Mouse (Mus musculus): ENCODE data around the gene 1700029J07Rik. TPM values are rescaled to one million over a fixed set of nuclear protein-coding genes. Genes with fewer than 3 reads are reported as not detected.

The 1700029J07Rik gene
- polyA plus RNA-seq (2015; fragmentation: Nextera tagmentation; extraction: Ambion mirVana), result 0.40 and 0.68 TPM in 2 replicates

DNA sequence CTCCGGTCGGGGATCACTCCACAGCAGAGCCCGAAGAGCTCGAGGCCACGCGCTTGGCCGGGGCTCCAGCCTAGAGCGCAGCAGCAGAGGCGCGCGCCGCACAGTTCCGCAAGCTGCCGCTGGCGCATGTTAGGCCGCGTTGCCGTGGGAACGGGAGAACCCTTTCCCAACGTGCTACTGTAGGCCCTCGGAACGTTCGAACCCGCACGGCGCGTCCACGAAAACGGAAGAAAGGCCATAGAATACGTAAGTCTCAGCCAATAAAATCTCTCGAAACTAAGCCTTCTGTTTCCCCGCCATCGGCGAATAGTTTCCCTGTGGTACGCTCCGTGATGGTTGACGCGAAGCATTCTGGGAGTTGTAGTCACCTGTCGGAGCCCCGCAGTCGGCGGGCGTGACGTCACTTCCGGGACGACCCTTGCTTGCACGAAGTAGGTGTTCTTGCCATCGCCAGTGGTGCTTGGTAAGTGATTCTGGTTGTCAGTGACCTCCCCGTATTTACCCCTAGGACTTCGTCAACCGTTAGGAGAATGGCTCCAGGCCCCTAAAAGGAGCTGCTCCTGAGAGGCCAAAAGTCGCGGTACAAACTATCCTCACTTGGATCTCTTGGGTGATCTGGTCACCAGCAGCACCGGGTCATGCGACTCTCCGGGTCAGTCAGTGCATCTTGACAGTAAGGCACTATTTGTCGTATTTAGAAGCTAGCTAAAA, at the start of gene 1700029J07Rik, which contains the start of gene Ufsp2:
1700029J07Rik (minus strand) TSS at position 127 of the 711 bp plus-strand sequence.
Ufsp2 (plus strand) TSS at position 403 of the 711 bp plus-strand sequence.
- Histone ChIP-seq H3K36me3 (ENCODE audit: control insufficient read depth, insufficient read depth) (peaks cover 7% of the 10 kb centered on the region; the same call in 1 of the 2 replicates), H3K4me1 (ENCODE audit: control insufficient read depth, low read depth, low read length) (peaks cover 9% of the 10 kb centered on the region; the same call in 1 of the 2 replicates), H3K9ac (ENCODE audit: low read depth, low read length) (peak within 1 kb of the TSS; percentile 74), H3K27ac (ENCODE audit: low read length) (peak within 1 kb of the TSS; percentile 56; the same call in 1 of the 2 replicates), H3K9me3 (replicated peaks; ENCODE audit: control insufficient read depth, low read length) (peaks cover 2% of the 10 kb centered on the region; the same call in 1 of the 2 replicates), H3K27me3 (ENCODE audit: control insufficient read depth, insufficient read depth, low read depth, low read length) (no peaks in the 10 kb centered on the region), H3K4me3 (ENCODE audit: low read depth, low read length) (peak within 1 kb of the TSS; percentile 72), H3K4me2 (ENCODE audit: low read depth, low read length) (peak within 1 kb of the TSS; percentile 70)
- peak; percentile 95 for ATAC-seq (ENCODE audit: low read depth)
- WGBS (ENCODE audit: insufficient replicate concordance), result under 1% methylated on average over 57 of the region's 57 CpGs

DNA sequence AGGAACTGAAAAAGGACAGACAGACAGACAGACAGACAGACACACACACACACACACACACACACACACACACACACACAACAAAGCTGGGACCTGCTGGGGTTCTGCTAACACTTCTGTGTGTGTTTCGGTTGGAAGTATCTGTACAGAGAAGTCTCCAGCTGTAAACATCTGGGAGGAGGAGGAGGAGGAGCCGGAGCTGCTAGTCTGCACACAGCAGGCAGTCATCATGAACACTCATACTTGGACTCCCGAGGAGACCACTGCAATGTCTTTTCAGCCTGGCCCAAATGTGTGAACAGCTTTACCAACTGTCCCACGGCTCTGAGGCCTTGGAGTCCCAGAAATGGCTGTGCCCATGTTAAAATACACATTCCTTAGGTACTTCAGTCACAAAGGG, 49.3 kb upstream of the 1700029J07Rik start:
- ATAC-seq (ENCODE audit: low read depth), result no peak
- no peaks in the 10 kb centered on the region for H3K9me3 ChIP-seq (replicated peaks; ENCODE audit: control insufficient read depth, low read length)
- no peaks in the 10 kb centered on the region for H3K4me1 ChIP-seq (ENCODE audit: control insufficient read depth, low read depth, low read length)
- no peaks in the 10 kb centered on the region for H3K36me3 ChIP-seq (ENCODE audit: control insufficient read depth, insufficient read depth)
- H3K27ac ChIP-seq (ENCODE audit: low read length), result no peak overlapping the region
- no peaks in the 10 kb centered on the region for H3K27me3 ChIP-seq (ENCODE audit: control insufficient read depth, insufficient read depth, low read depth, low read length)
- WGBS (ENCODE audit: insufficient replicate concordance), result 58% methylated on average over 4 of the region's 4 CpGs
- no peak overlapping the region for H3K9ac ChIP-seq (ENCODE audit: low read depth, low read length)
- no peak overlapping the region for H3K4me2 ChIP-seq (ENCODE audit: low read depth, low read length)
- H3K4me3 ChIP-seq (ENCODE audit: low read depth, low read length), result no peak overlapping the region

DNA sequence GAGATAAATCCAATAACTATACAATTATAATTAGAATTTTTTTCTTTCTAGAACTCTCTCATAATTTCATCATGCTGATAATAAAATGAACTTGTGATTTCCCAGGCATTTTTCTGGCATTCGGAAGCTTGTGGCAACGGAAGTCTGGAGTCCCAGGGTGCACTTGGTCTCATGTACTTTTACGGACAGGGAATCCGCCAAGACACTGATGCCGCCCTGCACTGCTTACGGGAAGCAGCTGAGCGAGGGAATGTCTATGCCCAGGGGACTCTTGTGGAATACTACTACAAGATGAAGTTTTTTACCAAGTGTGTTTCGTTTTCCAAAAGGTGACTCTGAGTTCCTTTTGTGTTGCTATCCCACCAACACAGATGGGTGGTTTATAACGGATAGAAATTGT, 47.7 kb upstream of the 1700029J07Rik start:
- Histone ChIP-seq H3K4me3 (ENCODE audit: low read depth, low read length) (no peak overlapping the region), H3K9me3 (replicated peaks; ENCODE audit: control insufficient read depth, low read length) (no peaks in the 10 kb centered on the region)
- WGBS (ENCODE audit: insufficient replicate concordance), result 80% methylated on average over 9 of the region's 9 CpGs

DNA sequence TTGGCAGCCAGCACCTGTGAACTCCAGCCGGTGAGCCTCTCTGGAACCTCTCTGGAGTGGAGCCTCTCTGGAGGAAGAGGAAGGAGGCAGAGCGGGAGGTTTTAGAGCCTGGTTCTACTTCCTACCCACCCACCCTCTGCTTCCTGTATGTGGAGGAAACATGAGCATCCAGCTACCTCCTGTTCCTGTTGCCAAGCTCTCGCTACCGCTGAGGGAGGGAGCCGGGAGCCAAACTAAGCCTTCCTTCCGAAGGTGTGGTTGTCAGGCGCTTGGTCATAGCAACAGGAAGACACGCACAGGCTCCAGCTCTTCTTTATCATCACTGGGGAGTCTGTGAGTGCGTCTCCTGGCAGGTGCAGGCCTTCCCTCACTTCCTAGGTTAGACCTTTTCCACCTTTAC, 47.2 kb upstream of the 1700029J07Rik start:
- Histone ChIP-seq H3K9ac (ENCODE audit: low read depth, low read length) (no peak overlapping the region), H3K27ac (ENCODE audit: low read length) (no peak overlapping the region), H3K4me2 (ENCODE audit: low read depth, low read length) (no peak overlapping the region), H3K4me1 (ENCODE audit: control insufficient read depth, low read depth, low read length) (no peaks in the 10 kb centered on the region), H3K27me3 (ENCODE audit: control insufficient read depth, insufficient read depth, low read depth, low read length) (no peaks in the 10 kb centered on the region), H3K9me3 (replicated peaks; ENCODE audit: control insufficient read depth, low read length) (no peaks in the 10 kb centered on the region), H3K4me3 (ENCODE audit: low read depth, low read length) (no peak overlapping the region), H3K36me3 (ENCODE audit: control insufficient read depth, insufficient read depth) (no peaks in the 10 kb centered on the region)
- 70% methylated on average over 9 of the region's 9 CpGs for WGBS (ENCODE audit: insufficient replicate concordance)
- ATAC-seq (ENCODE audit: low read depth), result no peak

More for the DNA sequence above, 47.7 kb upstream of the 1700029J07Rik start:
- H3K27ac ChIP-seq (ENCODE audit: low read length), result no peak overlapping the region
- no peak for ATAC-seq (ENCODE audit: low read depth)
- H3K9ac ChIP-seq (ENCODE audit: low read depth, low read length), result no peak overlapping the region
- no peaks in the 10 kb centered on the region for H3K36me3 ChIP-seq (ENCODE audit: control insufficient read depth, insufficient read depth)
- H3K4me2 ChIP-seq (ENCODE audit: low read depth, low read length), result no peak overlapping the region
- no peaks in the 10 kb centered on the region for H3K4me1 ChIP-seq (ENCODE audit: control insufficient read depth, low read depth, low read length)
- no peaks in the 10 kb centered on the region for H3K27me3 ChIP-seq (ENCODE audit: control insufficient read depth, insufficient read depth, low read depth, low read length)

DNA sequence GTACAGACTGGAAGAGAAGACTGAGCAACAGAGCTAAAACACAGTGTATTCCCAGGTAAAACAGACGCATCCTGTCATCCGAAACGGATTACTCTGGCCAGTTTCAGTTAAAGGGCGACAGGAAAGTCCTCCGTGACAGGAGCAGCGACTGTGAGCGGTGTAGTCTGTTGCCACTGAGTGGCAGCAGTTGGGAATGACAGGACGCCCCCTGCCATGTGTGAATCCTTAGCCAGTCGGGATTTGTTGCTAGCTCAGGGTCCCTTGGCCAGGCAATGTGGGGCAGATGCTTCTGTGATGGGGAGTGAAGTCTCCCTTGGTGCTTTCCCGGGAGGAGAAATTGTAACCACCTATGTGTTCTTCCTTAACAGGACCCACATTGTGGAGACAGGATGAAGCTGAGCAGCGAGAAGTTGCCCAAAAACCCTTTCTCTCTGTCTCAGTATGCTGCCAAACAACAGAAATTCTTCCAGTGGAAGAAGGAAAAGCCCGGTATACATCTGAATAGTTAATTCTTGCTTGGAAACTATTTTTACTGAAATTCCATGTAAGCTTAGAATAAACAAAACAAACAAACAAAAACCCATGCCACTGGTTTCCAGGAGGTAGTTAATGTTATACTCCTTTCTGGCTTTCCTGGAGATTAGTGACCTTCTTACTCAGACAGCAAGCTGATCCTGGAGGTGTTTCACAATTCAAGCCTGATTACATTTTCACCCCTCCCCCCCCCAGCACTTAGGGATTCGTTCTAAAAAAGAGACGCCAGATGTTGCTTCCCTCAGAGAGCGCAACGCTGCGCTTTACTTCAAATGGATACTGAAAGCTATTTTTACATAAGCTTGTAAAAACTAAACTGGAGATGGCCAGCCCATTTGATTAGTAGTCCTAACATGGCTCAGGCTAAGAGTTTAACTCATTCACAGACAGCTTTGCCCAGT, 36.0 kb upstream of the 1700029J07Rik start:
- peaks cover 2% of the 10 kb centered on the region; the same call in 1 of the 2 replicates for H3K27me3 ChIP-seq (ENCODE audit: control insufficient read depth, insufficient read depth, low read depth, low read length)
- WGBS (ENCODE audit: insufficient replicate concordance), result 29% methylated on average over 17 of the region's 17 CpGs
- peak; percentile 35; the same call in 1 of the 2 replicates for ATAC-seq (ENCODE audit: low read depth)
- no peaks in the 10 kb centered on the region for H3K4me1 ChIP-seq (ENCODE audit: control insufficient read depth, low read depth, low read length)
- H3K4me2 ChIP-seq (ENCODE audit: low read depth, low read length), result peak overlapping the region; percentile 42
- H3K36me3 ChIP-seq (ENCODE audit: control insufficient read depth, insufficient read depth), result no peaks in the 10 kb centered on the region
- no peaks in the 10 kb centered on the region for H3K9me3 ChIP-seq (replicated peaks; ENCODE audit: control insufficient read depth, low read length)
- H3K9ac ChIP-seq (ENCODE audit: low read depth, low read length), result no peak overlapping the region
- H3K4me3 ChIP-seq (ENCODE audit: low read depth, low read length), result no peak overlapping the region
- H3K27ac ChIP-seq (ENCODE audit: low read length), result no peak overlapping the region

DNA sequence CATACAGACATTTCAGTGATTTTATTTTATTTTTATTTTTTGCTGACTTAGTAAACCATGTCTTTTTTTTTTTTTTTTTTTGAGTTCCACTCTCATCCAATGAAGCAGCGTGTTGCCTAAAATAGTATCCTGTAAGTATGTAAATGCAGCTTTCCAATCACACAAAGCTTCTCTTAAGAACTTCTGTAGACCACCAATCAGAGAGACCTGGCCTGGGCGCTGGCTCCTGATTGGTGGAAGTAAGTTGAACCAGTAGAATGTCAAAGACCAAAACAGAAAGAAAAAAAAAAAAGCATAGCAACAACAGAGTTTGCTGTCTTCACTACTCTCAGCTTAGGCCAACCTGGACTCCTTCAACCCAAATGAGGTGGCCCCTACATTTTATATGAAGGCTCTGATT, 35.3 kb upstream of the 1700029J07Rik start:
- Histone ChIP-seq H3K36me3 (ENCODE audit: control insufficient read depth, insufficient read depth) (no peaks in the 10 kb centered on the region), H3K9me3 (replicated peaks; ENCODE audit: control insufficient read depth, low read length) (no peaks in the 10 kb centered on the region), H3K27ac (ENCODE audit: low read length) (no peak overlapping the region), H3K4me2 (ENCODE audit: low read depth, low read length) (peak overlapping the region; percentile 42), H3K4me1 (ENCODE audit: control insufficient read depth, low read depth, low read length) (no peaks in the 10 kb centered on the region), H3K4me3 (ENCODE audit: low read depth, low read length) (no peak overlapping the region), H3K27me3 (ENCODE audit: control insufficient read depth, insufficient read depth, low read depth, low read length) (peaks cover 2% of the 10 kb centered on the region; the same call in 1 of the 2 replicates), H3K9ac (ENCODE audit: low read depth, low read length) (no peak overlapping the region)
- no peak for ATAC-seq (ENCODE audit: low read depth)
- WGBS (ENCODE audit: insufficient replicate concordance), result 54% methylated on average over 2 of the region's 2 CpGs

DNA sequence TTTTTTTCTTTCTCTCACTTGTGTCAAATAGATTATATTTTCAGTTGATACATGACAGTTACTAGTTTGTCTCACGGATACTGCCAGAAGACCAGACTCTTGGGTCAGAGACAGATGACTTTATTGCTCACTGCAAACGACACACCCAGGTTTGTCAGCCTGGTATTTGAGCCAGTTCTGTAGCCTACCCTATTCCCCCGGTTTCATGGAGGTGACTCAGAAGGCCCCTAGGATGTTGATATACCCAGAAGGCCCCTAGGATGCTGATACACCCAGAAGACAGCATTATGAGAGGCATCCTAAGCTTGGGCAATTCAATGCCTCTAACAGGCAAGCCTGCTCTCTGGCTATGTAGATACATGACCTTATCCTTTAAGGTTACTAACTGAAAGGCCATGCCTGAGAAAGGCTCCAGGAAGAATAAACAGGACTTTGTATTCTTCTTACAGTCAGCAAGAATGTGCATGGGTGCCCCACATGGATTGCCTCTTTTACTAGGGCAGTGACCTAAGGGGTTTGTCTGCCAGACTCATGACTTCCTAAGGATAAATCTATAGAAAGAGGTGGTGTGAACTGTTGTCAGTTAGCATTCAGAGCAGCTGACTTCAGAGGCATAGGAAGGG, 32.1 kb upstream of the 1700029J07Rik start:
- H3K36me3 ChIP-seq (ENCODE audit: control insufficient read depth, insufficient read depth), result no peaks in the 10 kb centered on the region
- WGBS (ENCODE audit: insufficient replicate concordance), result 45% methylated on average over 3 of the region's 3 CpGs
- no peak overlapping the region for H3K9ac ChIP-seq (ENCODE audit: low read depth, low read length)
- no peaks in the 10 kb centered on the region for H3K9me3 ChIP-seq (replicated peaks; ENCODE audit: control insufficient read depth, low read length)
- no peak overlapping the region for H3K4me2 ChIP-seq (ENCODE audit: low read depth, low read length)
- no peaks in the 10 kb centered on the region for H3K27me3 ChIP-seq (ENCODE audit: control insufficient read depth, insufficient read depth, low read depth, low read length)
- no peaks in the 10 kb centered on the region for H3K4me1 ChIP-seq (ENCODE audit: control insufficient read depth, low read depth, low read length)
- ATAC-seq (ENCODE audit: low read depth), result no peak
- no peak overlapping the region for H3K27ac ChIP-seq (ENCODE audit: low read length)
- H3K4me3 ChIP-seq (ENCODE audit: low read depth, low read length), result no peak overlapping the region

DNA sequence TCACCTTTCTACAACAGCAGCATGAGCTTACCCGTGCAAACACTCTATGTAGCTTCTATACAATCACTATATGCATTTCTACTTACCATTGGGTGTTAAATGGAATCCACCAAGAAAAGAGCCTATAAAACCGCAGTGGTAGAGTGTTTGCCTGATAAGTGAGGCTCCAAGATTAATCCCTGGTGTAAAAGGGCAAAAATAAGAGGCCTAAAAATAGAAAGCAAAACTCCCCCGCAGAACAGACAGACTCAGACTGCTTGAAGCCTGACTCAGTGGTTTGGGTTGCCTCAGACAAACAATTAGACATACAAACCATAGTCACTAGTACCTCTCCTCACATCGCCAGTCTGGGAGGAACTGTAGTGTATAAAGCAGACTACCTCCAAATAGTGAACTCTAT, 30.5 kb upstream of the 1700029J07Rik start, which contains the start of gene Ankrd37:
Ankrd37 (minus strand) TSS at position 112 of the 400 bp plus-strand sequence.
- H3K4me1 ChIP-seq (ENCODE audit: control insufficient read depth, low read depth, low read length), result no peaks in the 10 kb centered on the region
- H3K4me3 ChIP-seq (ENCODE audit: low read depth, low read length), result no peak within 1 kb of the TSS
- ATAC-seq (ENCODE audit: low read depth), result no peak
- 37% methylated on average over 4 of the region's 4 CpGs for WGBS (ENCODE audit: insufficient replicate concordance)
- H3K27ac ChIP-seq (ENCODE audit: low read length), result no peak within 1 kb of the TSS
- H3K4me2 ChIP-seq (ENCODE audit: low read depth, low read length), result no peak within 1 kb of the TSS
- H3K9ac ChIP-seq (ENCODE audit: low read depth, low read length), result no peak within 1 kb of the TSS
- H3K9me3 ChIP-seq (replicated peaks; ENCODE audit: control insufficient read depth, low read length), result no peaks in the 10 kb centered on the region
- H3K36me3 ChIP-seq (ENCODE audit: control insufficient read depth, insufficient read depth), result no peaks in the 10 kb centered on the region
- H3K27me3 ChIP-seq (ENCODE audit: control insufficient read depth, insufficient read depth, low read depth, low read length), result no peaks in the 10 kb centered on the region
